Mouse (Mus musculus): Measurements from ENCODE around the gene Pick1. TPM values are rescaled to one million over a fixed set of nuclear protein-coding genes. Genes with fewer than 3 reads are reported as not detected.

Pick1 gene
- polyA plus RNA-seq, 2 experiments: 3.5 to 12.4 TPM

DNA sequence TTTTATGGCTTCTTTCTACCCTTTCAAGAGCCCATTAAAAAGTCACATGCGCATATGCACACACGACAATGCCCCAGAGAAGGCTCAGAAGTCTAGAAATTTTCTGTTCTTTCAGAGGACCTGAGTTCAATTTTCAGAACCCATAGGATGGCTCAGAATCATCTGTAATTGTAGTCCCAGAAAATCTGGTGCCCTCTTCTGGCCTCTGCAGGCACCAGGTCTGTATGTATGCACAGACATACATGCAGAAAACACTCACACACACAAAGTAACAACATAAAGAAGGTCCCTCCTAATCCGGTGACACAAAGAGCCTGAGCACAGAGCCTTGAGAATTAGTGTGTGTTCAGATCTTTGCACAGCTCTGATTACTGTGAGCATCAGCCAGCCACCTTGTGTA is 61.4 kb downstream of the Pick1 start:
- Histone ChIP-seq H3K4me3 (ENCODE audit: insufficient read depth in 1 of 2, low read depth in 2 of 2, low read length in 2 of 2) (no peak overlapping the region), H3K27ac (no peak overlapping the region), H3K4me1 (replicated peaks; ENCODE audit: control insufficient read depth in 2 of 2, insufficient read depth in 2 of 2, low read length in 1 of 2) (no peaks in the 10 kb centered on the region), H3K36me3 (replicated peaks; ENCODE audit: control insufficient read depth, insufficient read depth, low read depth) (no peaks in the 10 kb centered on the region), H3K9me3 (ENCODE audit: control insufficient read depth, low read length) (no peaks in the 10 kb centered on the region), H3K4me2 (ENCODE audit: low read depth) (no peak overlapping the region), H3K9ac (replicated peaks) (no peak overlapping the region), H3K27me3 (ENCODE audit: control insufficient read depth, insufficient read depth, low read length) (no peaks in the 10 kb centered on the region)
- DNase-seq (ENCODE audit: low read depth in 3 of 3, low spot score in 3 of 3): no peak
- 77% methylated on average over 3 of the region's 3 CpGs for WGBS (ENCODE audit: insufficient replicate concordance)
- ATAC-seq (ENCODE audit: insufficient read depth): no peak
- TF ChIP-seq CTCF (IDR thresholded peaks at IDR 0.05; ENCODE audit: low read depth): no peak
- no peak for TF ChIP-seq EP300 (IDR thresholded peaks at IDR 0.05; ENCODE audit: low read depth)

DNA sequence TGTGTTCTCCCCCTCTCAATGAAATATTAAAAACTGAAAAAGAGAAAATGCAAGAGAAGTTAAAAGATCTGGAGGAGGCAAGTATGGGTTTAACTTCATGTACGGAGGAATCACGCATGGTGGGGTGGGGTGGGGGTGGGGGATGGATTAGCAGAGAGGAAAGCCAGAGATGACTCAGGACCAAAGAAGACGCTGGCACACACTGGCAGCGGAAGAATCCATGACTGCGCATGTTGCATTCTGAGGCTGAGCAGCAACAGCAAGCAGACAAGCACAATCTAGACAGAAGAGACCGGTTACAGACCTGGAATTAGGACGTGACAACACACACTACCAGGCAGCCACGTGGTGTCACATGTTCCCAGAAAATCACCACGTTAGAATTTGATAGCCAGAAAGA is 63.8 kb downstream of the Pick1 start:
- no peak overlapping the region for H3K27ac ChIP-seq
- H3K4me3 ChIP-seq (ENCODE audit: insufficient read depth in 1 of 2, low read depth in 2 of 2, low read length in 2 of 2): no peak overlapping the region
- 77% methylated on average over 9 of the region's 9 CpGs for WGBS (ENCODE audit: insufficient replicate concordance)
- no peaks in the 10 kb centered on the region for H3K27me3 ChIP-seq (ENCODE audit: control insufficient read depth, insufficient read depth, low read length)
- H3K9me3 ChIP-seq (ENCODE audit: control insufficient read depth, low read length): no peaks in the 10 kb centered on the region
- no peak overlapping the region for H3K9ac ChIP-seq (replicated peaks)
- no peaks in the 10 kb centered on the region for H3K36me3 ChIP-seq (replicated peaks; ENCODE audit: control insufficient read depth, insufficient read depth, low read depth)
- no peak for DNase-seq (ENCODE audit: low read depth in 3 of 3, low spot score in 3 of 3)
- no peak overlapping the region for H3K4me2 ChIP-seq (ENCODE audit: low read depth)
- no peaks in the 10 kb centered on the region for H3K4me1 ChIP-seq (replicated peaks; ENCODE audit: control insufficient read depth in 2 of 2, insufficient read depth in 2 of 2, low read length in 1 of 2)
- no peak for ATAC-seq (ENCODE audit: insufficient read depth)
- TF ChIP-seq CTCF (IDR thresholded peaks at IDR 0.05; ENCODE audit: low read depth) (no peak), EP300 (IDR thresholded peaks at IDR 0.05; ENCODE audit: low read depth) (no peak)

DNA sequence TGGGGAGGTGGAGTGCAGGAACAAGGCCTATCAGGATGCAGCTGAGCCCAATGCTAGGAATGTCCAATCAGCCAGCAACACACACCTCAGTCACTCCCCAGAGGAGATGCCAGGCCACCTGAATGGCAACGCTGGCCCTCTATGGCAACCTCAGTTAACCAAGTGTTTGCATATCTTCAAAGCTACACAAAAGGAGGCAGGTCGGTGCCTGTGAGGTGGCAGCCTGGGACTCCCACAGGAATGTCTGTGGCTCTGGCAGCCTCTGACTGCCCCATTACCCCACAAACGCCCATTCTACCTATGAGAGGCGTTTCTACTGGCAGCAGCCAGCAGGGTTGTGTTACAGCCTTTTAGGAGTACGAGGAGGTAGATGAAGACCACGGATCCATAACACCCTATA is 69.6 kb downstream of the Pick1 start:
- ATAC-seq (ENCODE audit: insufficient read depth): no peak
- 60% methylated on average over 6 of the region's 6 CpGs for WGBS (ENCODE audit: insufficient replicate concordance)
- Histone ChIP-seq H3K9me3 (ENCODE audit: control insufficient read depth, low read length) (no peaks in the 10 kb centered on the region), H3K36me3 (replicated peaks; ENCODE audit: control insufficient read depth, insufficient read depth, low read depth) (no peaks in the 10 kb centered on the region), H3K4me1 (replicated peaks; ENCODE audit: control insufficient read depth in 2 of 2, insufficient read depth in 2 of 2, low read length in 1 of 2) (no peaks in the 10 kb centered on the region), H3K4me3 (ENCODE audit: insufficient read depth in 1 of 2, low read depth in 2 of 2, low read length in 2 of 2) (no peak overlapping the region), H3K4me2 (ENCODE audit: low read depth) (no peak overlapping the region), H3K27me3 (ENCODE audit: control insufficient read depth, insufficient read depth, low read length) (no peaks in the 10 kb centered on the region), H3K9ac (replicated peaks) (no peak overlapping the region), H3K27ac (no peak overlapping the region)
- no peak for DNase-seq (ENCODE audit: low read depth in 3 of 3, low spot score in 3 of 3)
- no peak for TF ChIP-seq EP300 (IDR thresholded peaks at IDR 0.05; ENCODE audit: low read depth)

Other genes starting within 250 kb of the Pick1 start
- gene H1f0, start 200.7 kb upstream of the Pick1 start, polyA plus RNA-seq (2012; rRNA removed): 53.1 and 65.2 TPM in 2 replicates
- gene H1f0, start 200.7 kb upstream of the Pick1 start, polyA plus RNA-seq (2014; fragmentation: Nextera tagmentation; extraction: Ambion mirVana): 47.8 and 52.8 TPM in 2 replicates
- gene Galr3, start 187.3 kb upstream of the Pick1 start, polyA plus RNA-seq (2012; rRNA removed): 0.30 and 0.50 TPM in 2 replicates
- not detected in 2 replicates for gene Galr3, start 187.3 kb upstream of the Pick1 start, polyA plus RNA-seq (2014; fragmentation: Nextera tagmentation; extraction: Ambion mirVana)
- 39.9 and 43.4 TPM in 2 replicates for gene Ankrd54, start 166.3 kb upstream of the Pick1 start, polyA plus RNA-seq (2012; rRNA removed)
- gene Ankrd54, start 166.3 kb upstream of the Pick1 start, polyA plus RNA-seq (2014; fragmentation: Nextera tagmentation; extraction: Ambion mirVana): 37.7 and 48.3 TPM in 2 replicates
- 99.9 and 104 TPM in 2 replicates for gene Eif3l, start 154.0 kb upstream of the Pick1 start, polyA plus RNA-seq (2012; rRNA removed)
- 130 and 132 TPM in 2 replicates for gene Eif3l, start 154.0 kb upstream of the Pick1 start, polyA plus RNA-seq (2014; fragmentation: Nextera tagmentation; extraction: Ambion mirVana)
- 1.6 and 1.7 TPM in 2 replicates for gene Micall1, start 120.3 kb upstream of the Pick1 start, polyA plus RNA-seq (2012; rRNA removed)
- gene Micall1, start 120.3 kb upstream of the Pick1 start, polyA plus RNA-seq (2014; fragmentation: Nextera tagmentation; extraction: Ambion mirVana): 0.69 and 0.71 TPM in 2 replicates
- gene Polr2f, start 88.2 kb upstream of the Pick1 start, polyA plus RNA-seq (2012; rRNA removed): 53.9 and 112 TPM in 2 replicates
- gene Polr2f, start 88.2 kb upstream of the Pick1 start, polyA plus RNA-seq (2014; fragmentation: Nextera tagmentation; extraction: Ambion mirVana): 181 and 183 TPM in 2 replicates
- gene 1700088E04Rik, start 87.9 kb upstream of the Pick1 start, polyA plus RNA-seq (2012; rRNA removed): 0.19 and 0.46 TPM in 2 replicates
- gene 1700088E04Rik, start 87.9 kb upstream of the Pick1 start, polyA plus RNA-seq (2014; fragmentation: Nextera tagmentation; extraction: Ambion mirVana): 0.52 and 0.93 TPM in 2 replicates
- 0.12 and 0.24 TPM in 2 replicates for gene Sox10, start 63.9 kb upstream of the Pick1 start, polyA plus RNA-seq (2012; rRNA removed)
- gene Sox10, start 63.9 kb upstream of the Pick1 start, polyA plus RNA-seq (2014; fragmentation: Nextera tagmentation; extraction: Ambion mirVana): 0.14 TPM in 1 of 2 replicates, not detected in the other
- 0.04 and 0.06 TPM in 2 replicates for gene Gm49486, start 218 bp downstream of the Pick1 start, polyA plus RNA-seq (2012; rRNA removed)
- gene Gm49486, start 218 bp downstream of the Pick1 start, polyA plus RNA-seq (2014; fragmentation: Nextera tagmentation; extraction: Ambion mirVana): not detected in 2 replicates
- not detected in 2 replicates for gene Slc16a8, start 25.6 kb downstream of the Pick1 start, polyA plus RNA-seq (2012; rRNA removed)
- gene Slc16a8, start 25.6 kb downstream of the Pick1 start, polyA plus RNA-seq (2014; fragmentation: Nextera tagmentation; extraction: Ambion mirVana): not detected in 2 replicates
- 3.9 and 7.9 TPM in 2 replicates for gene Baiap2l2, start 56.4 kb downstream of the Pick1 start, polyA plus RNA-seq (2012; rRNA removed)
- gene Baiap2l2, start 56.4 kb downstream of the Pick1 start, polyA plus RNA-seq (2014; fragmentation: Nextera tagmentation; extraction: Ambion mirVana): 1.2 and 1.9 TPM in 2 replicates
- 10.5 and 11.8 TPM in 2 replicates for gene Pla2g6, start 99.2 kb downstream of the Pick1 start, polyA plus RNA-seq (2012; rRNA removed)
- 7.9 and 9.9 TPM in 2 replicates for gene Pla2g6, start 99.2 kb downstream of the Pick1 start, polyA plus RNA-seq (2014; fragmentation: Nextera tagmentation; extraction: Ambion mirVana)
- 1.8 TPM in 2 replicates for gene Maff, start 117.4 kb downstream of the Pick1 start, polyA plus RNA-seq (2012; rRNA removed)
- 0.80 and 1.1 TPM in 2 replicates for gene Maff, start 117.4 kb downstream of the Pick1 start, polyA plus RNA-seq (2014; fragmentation: Nextera tagmentation; extraction: Ambion mirVana)
- gene Tmem184b, start 174.4 kb downstream of the Pick1 start, polyA plus RNA-seq (2012; rRNA removed): 7.2 and 10.3 TPM in 2 replicates
- 5.7 and 8.6 TPM in 2 replicates for gene Tmem184b, start 174.4 kb downstream of the Pick1 start, polyA plus RNA-seq (2014; fragmentation: Nextera tagmentation; extraction: Ambion mirVana)
- gene Csnk1e, start 226.4 kb downstream of the Pick1 start, polyA plus RNA-seq (2012; rRNA removed): 9.5 and 9.8 TPM in 2 replicates
- 3.7 and 5.5 TPM in 2 replicates for gene Csnk1e, start 226.4 kb downstream of the Pick1 start, polyA plus RNA-seq (2014; fragmentation: Nextera tagmentation; extraction: Ambion mirVana)

All from liver, embryonic 14.5 days (tissue).